Mouse (Mus musculus) 416B (cell line): ENCODE data around the gene Itgb3.

Source experiments
- DNase-seq: peaks from one replicate; pipeline ENCODE4 v3.0.0; 2011; ENCODE audit warnings: low read depth

The Itgb3 gene

GRCm38 (mm10) chr11:104622040-104622962, 14.5 kb downstream of the Itgb3 start:
- DNase-seq: peak; percentile 78

- DNase-seq: peak; percentile 57
Observed at GRCm38 (mm10) chr11:104624791-104625391, 17.1 kb downstream of the Itgb3 start.

- no peak for DNase-seq
Observed at GRCm38 (mm10) chr11:104625453-104626402, 17.9 kb downstream of the Itgb3 start.

- DNase-seq: no peak
Observed at GRCm38 (mm10) chr11:104626635-104627034, 18.8 kb downstream of the Itgb3 start.

- DNase-seq: no peak
Observed at GRCm38 (mm10) chr11:104627616-104628301, 20.0 kb downstream of the Itgb3 start.

GRCm38 (mm10) chr11:104628566-104628965, 20.8 kb downstream of the Itgb3 start:
- no peak for DNase-seq

GRCm38 (mm10) chr11:104630185-104630835, 22.5 kb downstream of the Itgb3 start:
- DNase-seq: peak; percentile 79

GRCm38 (mm10) chr11:104631306-104631705, 23.5 kb downstream of the Itgb3 start:
- peak; percentile 71 for DNase-seq

- no peak for DNase-seq
Observed at GRCm38 (mm10) chr11:104637010-104637409, 29.2 kb downstream of the Itgb3 start.

GRCm38 (mm10) chr11:104638006-104638405, 30.2 kb downstream of the Itgb3 start:
- DNase-seq: no peak

- DNase-seq: peak; percentile 85
Observed at GRCm38 (mm10) chr11:104638906-104639305, 31.1 kb downstream of the Itgb3 start.

- DNase-seq: no peak
Observed at GRCm38 (mm10) chr11:104639634-104640033, 31.8 kb downstream of the Itgb3 start.

GRCm38 (mm10) chr11:104640894-104641293, 33.1 kb downstream of the Itgb3 start:
- DNase-seq: peak; percentile 71

- DNase-seq: no peak
Observed at GRCm38 (mm10) chr11:104643236-104643635, 35.4 kb downstream of the Itgb3 start.

- DNase-seq: no peak
Observed at GRCm38 (mm10) chr11:104645402-104645801, 37.6 kb downstream of the Itgb3 start.

- no peak for DNase-seq
Observed at GRCm38 (mm10) chr11:104646173-104646572, 38.4 kb downstream of the Itgb3 start.

GRCm38 (mm10) chr11:104646611-104647010, 38.8 kb downstream of the Itgb3 start:
- DNase-seq: peak; percentile 32

- DNase-seq: peak; percentile 85
Observed at GRCm38 (mm10) chr11:104647188-104647867, 39.5 kb downstream of the Itgb3 start.

- peak; percentile 68 for DNase-seq
Observed at GRCm38 (mm10) chr11:104648571-104648970, 40.8 kb downstream of the Itgb3 start.

GRCm38 (mm10) chr11:104660599-104660998, 52.8 kb downstream of the Itgb3 start:
- DNase-seq: no peak
